Mouse (Mus musculus) thymus, postnatal 25 days (tissue): Measurements from ENCODE around the gene Rasl12.

ENCODE experiments used
- DNase-seq: peaks from one replicate; pipeline ENCODE4 v3.0.0; 2022

The Rasl12 gene

GRCm38 (mm10) chr9:65398279-65398678 is at the start of gene Rasl12:
Gene Rasl12, plus strand, starts transcription at chr9:65398506.
- DNase-seq, result peak; percentile 59

GRCm38 (mm10) chr9:65353251-65353650 is 45.1 kb upstream of the Rasl12 start:
- no peak for DNase-seq

GRCm38 (mm10) chr9:65356561-65356960 is 41.7 kb upstream of the Rasl12 start:
- no peak for DNase-seq

GRCm38 (mm10) chr9:65356971-65357370 is 41.3 kb upstream of the Rasl12 start:
- no peak for DNase-seq

- no peak for DNase-seq
These were observed 39.3 kb upstream of the Rasl12 start for GRCm38 (mm10) chr9:65358956-65359480.

GRCm38 (mm10) chr9:65360641-65361448 is 37.5 kb upstream of the Rasl12 start, which contains the start of gene Ubap1l:
Gene Ubap1l, plus strand, starts transcription at chr9:65361041.
- DNase-seq, result no peak

GRCm38 (mm10) chr9:65363684-65364083 is 34.6 kb upstream of the Rasl12 start:
- no peak for DNase-seq

- DNase-seq, result no peak
These were observed 32.6 kb upstream of the Rasl12 start for GRCm38 (mm10) chr9:65365721-65366120.

GRCm38 (mm10) chr9:65371756-65372155 is 26.6 kb upstream of the Rasl12 start:
- DNase-seq, result no peak

GRCm38 (mm10) chr9:65372449-65372848 is 25.9 kb upstream of the Rasl12 start:
- peak; percentile 57 for DNase-seq

GRCm38 (mm10) chr9:65374468-65375162 is 23.7 kb upstream of the Rasl12 start:
- no peak for DNase-seq

GRCm38 (mm10) chr9:65375163-65375934 is 23.0 kb upstream of the Rasl12 start:
- no peak for DNase-seq

GRCm38 (mm10) chr9:65381017-65381590 is 17.2 kb upstream of the Rasl12 start:
- no peak for DNase-seq

- no peak for DNase-seq
These were observed 16.1 kb upstream of the Rasl12 start for GRCm38 (mm10) chr9:65382031-65382750.

GRCm38 (mm10) chr9:65382751-65383097 is 15.6 kb upstream of the Rasl12 start:
- DNase-seq, result no peak

GRCm38 (mm10) chr9:65384276-65384675 is 14.0 kb upstream of the Rasl12 start:
- DNase-seq, result no peak

- DNase-seq, result no peak
These were observed 11.7 kb upstream of the Rasl12 start for GRCm38 (mm10) chr9:65386373-65387140.

GRCm38 (mm10) chr9:65390752-65391612 is 7.3 kb upstream of the Rasl12 start:
- no peak for DNase-seq

- no peak for DNase-seq
These were observed 6.7 kb upstream of the Rasl12 start, which contains the start of gene Kbtbd13 for GRCm38 (mm10) chr9:65391613-65391964. Gene Kbtbd13, minus strand, starts transcription at chr9:65391652.

- DNase-seq, result peak; percentile 60
These were observed 5.5 kb upstream of the Rasl12 start for GRCm38 (mm10) chr9:65392638-65393364.
